Mouse (Mus musculus) CH12.LX (cell line): Measurements from ENCODE around the gene Chrne.

Source experiments
- CHD1 ChIP-seq: IDR thresholded peaks from 2 replicates; pipeline ENCODE4 v1.6.1; 2012; ENCODE audit warnings: low read depth, low read length, improper control_type of control experiment, inconsistent platforms
- CTCF ChIP-seq, 2 experiments: IDR thresholded peaks in 1 of 2; conservative IDR thresholded peaks in 1 of 2; 2 replicates each; pipeline ENCODE4 v1.5.1; 2011 to 2012; ENCODE audit warnings: low read depth in 2 of 2, low read length in 2 of 2, improper control_type of control experiment in 1 of 2, inconsistent platforms in 1 of 2, mild to moderate bottlenecking in 1 of 2, moderate library complexity in 1 of 2
- EP300 ChIP-seq: IDR thresholded peaks from 2 replicates; pipeline ENCODE4 v1.6.1; 2011; ENCODE audit warnings: low read length, improper control_type of control experiment
- KAT2A ChIP-seq: IDR thresholded peaks from 2 replicates; pipeline ENCODE4 v1.6.1; 2012; ENCODE audit warnings: low read length, improper control_type of control experiment, inconsistent platforms; ENCODE audit not compliant: insufficient replicate concordance
- MAZ ChIP-seq: IDR thresholded peaks from 2 replicates; pipeline ENCODE4 v1.6.1; 2012; ENCODE audit warnings: low read depth, mild to moderate bottlenecking, inconsistent platforms, low read length, improper control_type of control experiment, moderate library complexity
- MXI1 ChIP-seq: IDR thresholded peaks from 2 replicates; pipeline ENCODE4 v1.6.1; 2011; ENCODE audit warnings: mild to moderate bottlenecking, low read depth, low read length, improper control_type of control experiment
- POLR2A ChIP-seq: IDR thresholded peaks from 2 replicates; pipeline ENCODE4 v1.6.1; 2011; ENCODE audit warnings: low read depth, mild to moderate bottlenecking, improper control_type of control experiment, low read length
- TBP ChIP-seq: conservative IDR thresholded peaks from 2 replicates; pipeline ENCODE4 v1.6.1; 2011; ENCODE audit warnings: low read depth, low read length, improper control_type of control experiment
- TCF12 ChIP-seq: IDR thresholded peaks from 2 replicates; pipeline ENCODE4 v1.6.1; 2014; ENCODE audit warnings: low read depth, mild to moderate bottlenecking, inconsistent platforms, low read length, improper control_type of control experiment
- USF1 ChIP-seq: IDR thresholded peaks from 2 replicates; pipeline ENCODE4 v1.6.1; 2014; ENCODE audit warnings: low read depth, mild to moderate bottlenecking, inconsistent platforms, low read length, improper control_type of control experiment
- ZC3H11A ChIP-seq: IDR thresholded peaks from 2 replicates; pipeline ENCODE4 v1.6.1; 2012; ENCODE audit warnings: low read depth, mild to moderate bottlenecking, inconsistent platforms, low read length, improper control_type of control experiment

- TF ChIP-seq MAZ (no peak), CTCF (conservative IDR thresholded peaks at IDR 0.05 in 1 of 2, IDR thresholded peaks at IDR 0.05 in 1 of 2; ENCODE audit: low read depth in 2 of 2, low read length in 2 of 2) (peak in 1 of 2 experiments; percentile 41; a peak in 2 of 4 replicates), TCF12 (no peak), ZC3H11A (no peak), TBP (no peak), EP300 (peak; percentile 87), POLR2A (no peak), CHD1 (no peak), MXI1 (no peak; the same call in 1 of the 2 replicates), KAT2A (no peak), USF1 (no peak)
These were observed 20.5 kb downstream of the Chrne start for GRCm38 (mm10) chr11:70598451-70598953.
